In the genomic region with DNA sequence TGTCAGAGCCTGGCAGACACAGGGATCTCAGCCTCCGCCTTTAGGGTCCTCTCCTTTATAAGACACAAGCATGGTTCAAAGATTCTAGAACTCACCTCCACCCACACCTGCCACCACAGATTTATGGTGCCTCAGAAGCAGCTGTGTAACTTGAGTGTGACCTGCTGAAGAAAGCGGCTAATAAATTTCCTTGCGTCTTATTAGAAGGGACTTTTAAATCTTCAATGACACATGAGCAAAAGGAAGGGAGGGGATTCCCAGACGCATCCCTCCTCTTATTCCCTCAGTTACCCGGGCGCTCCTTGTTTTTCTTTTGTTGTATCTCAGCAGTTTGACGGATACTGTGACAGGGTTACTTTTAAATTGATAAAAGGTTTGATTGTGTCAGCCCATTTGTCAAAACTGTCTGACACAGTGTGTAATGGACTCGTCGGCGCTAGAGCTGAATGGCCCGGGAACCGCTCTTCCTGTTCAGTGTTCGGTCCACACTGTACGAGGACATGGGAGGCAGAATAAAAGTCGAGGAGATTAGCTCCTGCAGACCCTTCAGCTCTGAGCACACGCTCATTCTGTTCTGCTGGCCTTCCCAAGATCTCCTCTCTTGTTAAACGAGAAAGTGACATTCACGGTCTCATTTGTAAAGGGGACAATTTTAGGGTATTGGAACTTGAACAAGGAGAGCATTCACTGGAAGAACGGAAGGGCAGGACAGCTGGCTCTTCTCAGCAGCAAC, we compare ENCODE assay signal across 24 mouse cellular contexts.
A peak's percentile ranks its signal among the peaks of the same experiment; 100 is the strongest.
DNase-seq lines count a peak whose midpoint lies in the region; ATAC-seq lines count a peak whose summit lies in the region.
"Had no signal": no experiment of that assay in that cellular context is flagged by ENCODE, and none has a peak within 500 bp of the region (broad histone marks: within the 10 kb centered on the region; RNA-seq: fewer than 3 reads in every experiment).

No protein-coding gene starts in this region.

- no peaks in the 10 kb centered on the region for H3K27me3 ChIP-seq in heart, embryonic 15.5 days
- no peaks in the 10 kb centered on the region for H3K27me3 ChIP-seq in heart, embryonic 12.5 days (replicated peaks)
- no peaks in the 10 kb centered on the region for H3K27me3 ChIP-seq in kidney, embryonic 16.5 days (ENCODE audit: insufficient read depth, low read length)
- no peaks in the 10 kb centered on the region for H3K27me3 ChIP-seq in neural tube, embryonic 13.5 days
- H3K27me3 ChIP-seq: midbrain, embryonic 15.5 days had no signal

- H3K27ac ChIP-seq in heart, embryonic 15.5 days, result peak overlapping the region; percentile 3; the same call in 1 of the 2 replicates
- no peak overlapping the region for H3K27ac ChIP-seq in heart, embryonic 12.5 days (ENCODE audit: poor library complexity, severe bottlenecking)
- 0 out of 2 replicates have a peak overlapping the region, but pooled peaks have one; percentile 1 for H3K27ac ChIP-seq in kidney, embryonic 16.5 days (ENCODE audit: low read length)
- H3K27ac ChIP-seq in neural tube, embryonic 13.5 days (replicated peaks), result 0 out of 2 replicates have a peak overlapping the region, but pooled peaks have one; percentile 3
- H3K27ac ChIP-seq: gastrocnemius, adult 2 months; left cerebral cortex, adult 2 months; macrophage; midbrain, embryonic 15.5 days; stomach, postnatal 0 days had no signal

- ATAC-seq in heart, embryonic 15.5 days (replicated peaks; ENCODE audit: insufficient number of reproducible peaks, insufficient read depth, low FRiP score, low read depth), result no peak
- ATAC-seq in heart, embryonic 12.5 days (ENCODE audit: insufficient number of reproducible peaks, low FRiP score), result no peak
- ATAC-seq in kidney, embryonic 16.5 days (ENCODE audit: low FRiP score, low TSS enrichment), result peak; percentile 78; the same call in 1 of the 2 replicates
- 0 out of 2 replicates have a peak, but pooled peaks have one; percentile 50 for ATAC-seq in neural tube, embryonic 13.5 days (ENCODE audit: low read depth)
- ATAC-seq: forebrain, embryonic 14.5 days; lung, postnatal 0 days; midbrain, embryonic 15.5 days had no signal

- no peak overlapping the region for H3K4me3 ChIP-seq in heart, embryonic 15.5 days
- no peak overlapping the region for H3K4me3 ChIP-seq in heart, embryonic 12.5 days
- no peak overlapping the region for H3K4me3 ChIP-seq in kidney, embryonic 16.5 days (ENCODE audit: low read length)
- no peak overlapping the region for H3K4me3 ChIP-seq in neural tube, embryonic 13.5 days
- H3K4me3 ChIP-seq: gastrocnemius, adult 2 months; left cerebral cortex, adult 2 months; midbrain, embryonic 15.5 days had no signal

- no peak overlapping the region for H3K9ac ChIP-seq in heart, embryonic 15.5 days
- H3K9ac ChIP-seq in heart, embryonic 12.5 days, result no peak overlapping the region
- H3K9ac ChIP-seq in kidney, embryonic 16.5 days (replicated peaks; ENCODE audit: low read length), result no peak overlapping the region
- H3K9ac ChIP-seq in neural tube, embryonic 13.5 days, result no peak overlapping the region
- H3K9ac ChIP-seq: midbrain, embryonic 15.5 days had no signal

- no peaks in the 10 kb centered on the region for H3K9me3 ChIP-seq in heart, embryonic 15.5 days (replicated peaks)
- H3K9me3 ChIP-seq in heart, embryonic 12.5 days (replicated peaks), result no peaks in the 10 kb centered on the region
- no peaks in the 10 kb centered on the region for H3K9me3 ChIP-seq in kidney, embryonic 16.5 days (ENCODE audit: low read length)
- no peaks in the 10 kb centered on the region for H3K9me3 ChIP-seq in neural tube, embryonic 13.5 days
- H3K9me3 ChIP-seq: midbrain, embryonic 15.5 days had no signal

- no peak overlapping the region for H3K4me2 ChIP-seq in heart, embryonic 15.5 days
- H3K4me2 ChIP-seq in heart, embryonic 12.5 days, result no peak overlapping the region
- 0 out of 2 replicates have a peak overlapping the region, but pooled peaks have one; percentile 13 for H3K4me2 ChIP-seq in kidney, embryonic 16.5 days (replicated peaks; ENCODE audit: low read depth, low read length)
- peak overlapping the region; percentile 11; the same call in 1 of the 2 replicates for H3K4me2 ChIP-seq in neural tube, embryonic 13.5 days
- H3K4me2 ChIP-seq: heart, embryonic 11.5 days; midbrain, embryonic 15.5 days had no signal

- peaks cover 32% of the 10 kb centered on the region for H3K4me1 ChIP-seq in heart, embryonic 15.5 days (replicated peaks)
- H3K4me1 ChIP-seq in heart, embryonic 12.5 days (replicated peaks), result peaks cover 41% of the 10 kb centered on the region
- H3K4me1 ChIP-seq in kidney, embryonic 16.5 days (ENCODE audit: insufficient read depth, low read length), result peaks cover 14% of the 10 kb centered on the region
- peaks cover 26% of the 10 kb centered on the region for H3K4me1 ChIP-seq in neural tube, embryonic 13.5 days (replicated peaks)
- H3K4me1 ChIP-seq: midbrain, embryonic 15.5 days had no signal

- no peaks in the 10 kb centered on the region for H3K36me3 ChIP-seq in heart, embryonic 15.5 days
- no peaks in the 10 kb centered on the region; the same call in 1 of the 2 replicates for H3K36me3 ChIP-seq in heart, embryonic 12.5 days
- H3K36me3 ChIP-seq in kidney, embryonic 16.5 days (ENCODE audit: insufficient read depth, low read length), result no peaks in the 10 kb centered on the region
- no peaks in the 10 kb centered on the region for H3K36me3 ChIP-seq in neural tube, embryonic 13.5 days
- H3K36me3 ChIP-seq: midbrain, embryonic 15.5 days had no signal

- 61% methylated on average over 19 of the region's 19 CpGs for WGBS in heart, embryonic 15.5 days
- 60% methylated on average over 19 of the region's 19 CpGs for WGBS in heart, embryonic 12.5 days
- WGBS in kidney, embryonic 16.5 days, result 27% methylated on average over 19 of the region's 19 CpGs
- 16% methylated on average over 19 of the region's 19 CpGs for WGBS in neural tube, embryonic 13.5 days

- DNase-seq in kidney, postnatal 10 days, result no peak
- peak; percentile 30 for DNase-seq in embryo, embryonic 10.5 days (ENCODE audit: low spot score)
- DNase-seq in urinary bladder, postnatal 36 days (ENCODE audit: low spot score in 2 of 2), result no peak
- DNase-seq: adrenal gland, postnatal 36 days; cerebellum, adult 11 months; cerebellum, postnatal 10 days; gastrocnemius, adult 2 months; kidney, adult 11 months; layer of hippocampus, adult 9-11 months; left cerebral cortex, postnatal 4 days; liver; right cerebral cortex, postnatal 14 days; thymus, adult 2 months had no signal

Comparison
In these comparisons a context has a peak if more than half of its experiments do, and no peak if none do; other contexts are left out.
1. ATAC-seq: peak in kidney, embryonic 16.5 days (single experiment) and neural tube, embryonic 13.5 days (single experiment); none in heart, embryonic 15.5 days (single experiment) and heart, embryonic 12.5 days (single experiment).
2. H3K4me2 ChIP-seq: peak in kidney, embryonic 16.5 days (single experiment) and neural tube, embryonic 13.5 days (single experiment); none in heart, embryonic 15.5 days (single experiment) and heart, embryonic 12.5 days (single experiment).